Mouse (Mus musculus) bone marrow, adult 2 months (tissue): Measurements from ENCODE around the gene Umad1. TPM values are rescaled to one million over a fixed set of nuclear protein-coding genes. Genes with fewer than 3 reads are reported as not detected.
"Not testable (repeated sequence)": the region's sequence is repeated elsewhere in the genome, so short reads cannot be mapped to it uniquely, and the experiment has no call there.

ENCODE experiments used
- H3K27ac ChIP-seq: fragments of 200-500 bp; 2 replicates; pipeline ENCODE4 v1.5.1; 2012; ENCODE audit warnings: low read depth, mild to moderate bottlenecking, control low read depth, inconsistent platforms, low read length; ENCODE audit not compliant: control insufficient read depth, poor library complexity, insufficient read depth
- H3K4me1 ChIP-seq: fragments of 200-500 bp; 2 replicates; pipeline ENCODE4 v1.6.1; 2011; ENCODE audit warnings: low read length; ENCODE audit not compliant: control insufficient read depth, insufficient read depth
- H3K4me3 ChIP-seq: fragments of 200-500 bp; replicated peaks from 2 replicates; pipeline ENCODE3; 2011; ENCODE audit warnings: mild to moderate bottlenecking, low read depth, low read length, control low read depth; ENCODE audit not compliant: control insufficient read depth
- CTCF ChIP-seq: fragments of 200-500 bp; IDR thresholded peaks from 2 replicates; pipeline ENCODE4 v1.5.1; 2011; ENCODE audit warnings: low read length, control low read depth; ENCODE audit not compliant: control insufficient read depth, insufficient read depth
- POLR2A ChIP-seq: fragments of 200-500 bp; IDR thresholded peaks from 2 replicates; pipeline ENCODE4 v1.6.1; 2011; ENCODE audit warnings: low read depth, mild to moderate bottlenecking, control low read depth, low read length, borderline replicate concordance; ENCODE audit not compliant: control insufficient read depth
- WGBS: fragments of 180-500 bp; shearing (Covaris S2); methylation state at CpG from one replicate; pipeline ENCODE4 v1.1.7; 2018; 5-methylcytosine and 5-hydroxymethylcytosine counted together
- polyA plus RNA-seq: library from polyadenylated mRNA; stranded (reverse); fragments of >200 nt; gene quantifications from 2 replicates; pipeline ENCODE4 v1.2.4, GENCODE M21; 2011; ENCODE audit warnings: low replicate concordance; ENCODE audit not compliant: missing spikeins, insufficient read depth, insufficient read length

Umad1 gene
- polyA plus RNA-seq, 1 experiment, result 8.5 TPM

- TF ChIP-seq CTCF (no peak), POLR2A (no peak)
- 0 out of 2 replicates have a peak overlapping the region, but pooled peaks have one; percentile 2 for H3K27ac ChIP-seq
- H3K4me3 ChIP-seq, result no peak overlapping the region
- peaks cover 2% of the 10 kb centered on the region; the same call in 1 of the 2 replicates for H3K4me1 ChIP-seq
- 65% methylated on average over 4 of the region's 4 CpGs for WGBS
Observed at GRCm38 (mm10) chr6:8288755-8289580, 29.9 kb downstream of the Umad1 start.

GRCm38 (mm10) chr6:8294048-8294784, 35.1 kb downstream of the Umad1 start:
- Histone ChIP-seq H3K4me1 (no peaks in the 10 kb centered on the region; the same call in 1 of the 2 replicates), H3K4me3 (no peak overlapping the region), H3K27ac (no peak overlapping the region)
- WGBS, result 89% methylated on average over 4 of the region's 4 CpGs
- TF ChIP-seq CTCF (no peak), POLR2A (no peak)

- no peaks in the 10 kb centered on the region; the same call in 1 of the 2 replicates for H3K4me1 ChIP-seq
- TF ChIP-seq CTCF, result no peak
- TF ChIP-seq POLR2A, result no peak
- no peak overlapping the region for H3K27ac ChIP-seq
- no peak overlapping the region for H3K4me3 ChIP-seq
- WGBS, result 65% methylated on average over 6 of the region's 6 CpGs
Observed at GRCm38 (mm10) chr6:8299066-8299863, 40.2 kb downstream of the Umad1 start.

GRCm38 (mm10) chr6:8307878-8308775, 49.0 kb downstream of the Umad1 start:
- TF ChIP-seq POLR2A, result no peak
- no peak for TF ChIP-seq CTCF
- 85% methylated on average over 6 of the region's 6 CpGs for WGBS
- H3K4me1 ChIP-seq, result no peaks in the 10 kb centered on the region
- H3K4me3 ChIP-seq, result no peak overlapping the region
- H3K27ac ChIP-seq, result no peak overlapping the region

- Histone ChIP-seq H3K4me3 (no peak overlapping the region), H3K4me1 (no peaks in the 10 kb centered on the region), H3K27ac (no peak overlapping the region)
- no peak for TF ChIP-seq CTCF
- 81% methylated on average over 2 of the region's 2 CpGs for WGBS
Observed at GRCm38 (mm10) chr6:8312554-8312953, 53.5 kb downstream of the Umad1 start.

GRCm38 (mm10) chr6:8316201-8316600, 57.1 kb downstream of the Umad1 start:
- TF ChIP-seq POLR2A (no peak), CTCF (no peak)
- no peak overlapping the region for H3K4me3 ChIP-seq
- no peak overlapping the region for H3K27ac ChIP-seq
- H3K4me1 ChIP-seq, result no peaks in the 10 kb centered on the region

GRCm38 (mm10) chr6:8319591-8319990, 60.5 kb downstream of the Umad1 start:
- no peak overlapping the region for H3K4me3 ChIP-seq
- TF ChIP-seq CTCF, result no peak
- TF ChIP-seq POLR2A, result no peak
- no peak overlapping the region for H3K27ac ChIP-seq
- 90% methylated on average over 2 of the region's 2 CpGs for WGBS
- no peaks in the 10 kb centered on the region for H3K4me1 ChIP-seq

- H3K4me3 ChIP-seq, H3K4me1 ChIP-seq, H3K27ac ChIP-seq: not testable (repeated sequence)
- WGBS, result 97% methylated on average over 3 of the region's 3 CpGs
Observed at GRCm38 (mm10) chr6:8331496-8331895, 72.4 kb downstream of the Umad1 start.
